Mouse (Mus musculus) thymus, postnatal 36 days (tissue): Measurements from ENCODE around the gene Tecpr1.

Source experiments
- DNase-seq, 2 experiments: peaks; one replicate each; pipeline ENCODE4 v3.0.0; 2022; ENCODE audit warnings: mixed read lengths in 2 of 2

Tecpr1 gene

GRCm38 (mm10) chr5:144162813-144163517 lies 60.5 kb downstream of the Tecpr1 start:
- no peak for DNase-seq

- no peak for DNase-seq
Measured at GRCm38 (mm10) chr5:144162080-144162812, 61.2 kb downstream of the Tecpr1 start.

DNA sequence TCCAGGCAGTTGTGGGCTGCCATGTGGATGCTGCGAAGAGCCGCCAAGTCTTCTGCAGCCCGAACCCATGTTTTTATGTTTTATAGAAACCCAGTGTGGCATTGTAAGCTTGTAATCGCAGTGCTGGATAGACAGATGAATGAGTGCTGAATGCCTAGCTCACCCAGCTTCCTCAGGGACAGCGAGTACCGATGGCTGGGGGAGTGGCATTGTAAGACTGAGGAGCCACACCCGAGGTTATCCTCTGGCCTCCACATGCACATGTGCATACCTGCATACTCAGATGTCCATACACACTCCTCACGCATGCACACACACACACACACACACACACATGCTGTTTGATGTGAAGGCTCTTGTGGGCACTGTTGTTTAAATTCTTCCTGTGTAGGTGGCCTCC lies 64.3 kb downstream of the Tecpr1 start:
- no peak for DNase-seq

- no peak for DNase-seq
Measured at GRCm38 (mm10) chr5:144158604-144159003, 64.8 kb downstream of the Tecpr1 start.

- DNase-seq = peak; percentile 34 to 45
Measured at GRCm38 (mm10) chr5:144154528-144154927, 68.9 kb downstream of the Tecpr1 start.

DNA sequence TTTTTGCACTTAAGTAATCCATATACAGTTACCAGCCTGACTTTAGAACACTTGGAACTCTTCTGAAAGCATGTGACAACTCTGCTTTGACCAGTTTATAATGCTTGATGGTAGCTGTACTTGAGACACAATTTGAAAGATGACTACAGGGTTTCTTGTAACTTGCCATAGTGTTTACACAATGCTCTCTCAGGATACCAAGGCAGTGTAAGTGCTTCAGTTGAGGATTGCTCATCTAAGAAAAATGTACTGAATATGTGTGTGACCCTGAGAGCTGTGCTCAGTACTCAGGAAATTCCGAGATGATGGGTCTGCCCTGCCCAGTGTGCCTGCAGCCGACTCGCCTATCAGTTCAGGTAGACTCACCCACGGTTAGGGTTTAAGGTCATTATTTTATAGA lies 72.1 kb downstream of the Tecpr1 start:
- no peak for DNase-seq

- no peak for DNase-seq
Measured at GRCm38 (mm10) chr5:144149530-144149929, 73.9 kb downstream of the Tecpr1 start.

- DNase-seq = no peak
Measured at GRCm38 (mm10) chr5:144146898-144147297, 76.5 kb downstream of the Tecpr1 start.
